Mouse (Mus musculus) C2C12 (cell line): ENCODE data around the gene Sh3pxd2a.

ENCODE experiments used
- CTCF ChIP-seq: IDR thresholded peaks from one replicate; pipeline ENCODE4 v1.5.1; 2011; ENCODE audit not compliant: control insufficient read depth, insufficient read depth, insufficient read length
- MYOG ChIP-seq: IDR thresholded peaks from one replicate; pipeline ENCODE4 v1.6.1; 2011; ENCODE audit not compliant: control insufficient read depth, insufficient read length; ENCODE audit errors: extremely low read depth
- USF1 ChIP-seq: IDR thresholded peaks from one replicate; pipeline ENCODE4 v1.6.1; 2011; ENCODE audit warnings: low read depth, mild to moderate bottlenecking, control low read depth, moderate library complexity

- TF ChIP-seq CTCF (no peak), MYOG (no peak), USF1 (no peak)
Observed at GRCm38 (mm10) chr19:47245512-47245911, 218.7 kb downstream of the Sh3pxd2a start.
